Mouse (Mus musculus) lung, postnatal 0 days (tissue): ENCODE results near the gene Cd2ap.
"Not testable (repeated sequence)": the region's sequence is repeated elsewhere in the genome, so short reads cannot be mapped to it uniquely, and the experiment has no call there.

Experiments used
- CTCF ChIP-seq: IDR thresholded peaks from 2 replicates; pipeline ENCODE4 v1.5.1; 2016; ENCODE audit warnings: antibody characterized with exemption, mild to moderate bottlenecking
- EP300 ChIP-seq: IDR thresholded peaks from 2 replicates; pipeline ENCODE4 v1.6.1; 2016; ENCODE audit warnings: antibody characterized with exemption, mild to moderate bottlenecking, control low read depth

GRCm38 (mm10) chr17:42906456-42906855 lies 30.0 kb upstream of the Cd2ap start:
- TF ChIP-seq EP300, CTCF: not testable (repeated sequence)
